Comparison of ENCODE assay signal across 20 mouse cellular contexts in genomic region chr1:136177085-136177484, GRCm38 (mm10). TPM values are rescaled to one million over a fixed set of nuclear protein-coding genes. Genes with fewer than 3 reads are reported as not detected.
DNase-seq lines count a peak whose midpoint lies in the region; ATAC-seq and TF ChIP-seq lines count a peak whose summit lies in the region.
"Had no signal": no experiment of that assay in that cellular context is flagged by ENCODE, and none has a peak within 500 bp of the region (broad histone marks: within the 10 kb centered on the region; RNA-seq: fewer than 3 reads in every experiment).

No protein-coding gene starts in this region.

- TF ChIP-seq CTCF in forebrain, postnatal 0 days (IDR thresholded peaks at IDR 0.05; ENCODE audit: low read depth), result no peak
- peak; percentile 25; the same call in 1 of the 2 replicates for TF ChIP-seq CTCF in stomach, postnatal 0 days (IDR thresholded peaks at IDR 0.05; ENCODE audit: low read depth)

- ATAC-seq in forebrain, postnatal 0 days, result no peak
- ATAC-seq in forebrain, embryonic 12.5 days (ENCODE audit: low FRiP score), result no peak
- peak; percentile 78 for ATAC-seq in stomach, postnatal 0 days (ENCODE audit: low FRiP score, low TSS enrichment)
- ATAC-seq: forebrain, embryonic 16.5 days had no signal

- WGBS in forebrain, postnatal 0 days, result 81% methylated on average over 2 of the region's 2 CpGs
- 94% methylated on average over 2 of the region's 2 CpGs for WGBS in forebrain, embryonic 12.5 days
- WGBS in stomach, postnatal 0 days, result 48% methylated on average over 2 of the region's 2 CpGs

- no peak for TF ChIP-seq EP300 in stomach, postnatal 0 days (optimal IDR thresholded peaks at IDR 0.05)

- H3K9ac ChIP-seq in forebrain, postnatal 0 days, result no peak overlapping the region
- no peak overlapping the region for H3K9ac ChIP-seq in forebrain, embryonic 12.5 days
- H3K9ac ChIP-seq in stomach, postnatal 0 days (ENCODE audit: low read length), result no peak overlapping the region
- H3K9ac ChIP-seq: hindbrain, embryonic 14.5 days; liver, embryonic 14.5 days; midbrain, embryonic 12.5 days had no signal

- H3K9me3 ChIP-seq in forebrain, postnatal 0 days (ENCODE audit: low read length), result no peaks in the 10 kb centered on the region
- no peaks in the 10 kb centered on the region for H3K9me3 ChIP-seq in forebrain, embryonic 12.5 days
- H3K9me3 ChIP-seq in stomach, postnatal 0 days (ENCODE audit: control insufficient read depth, low read length), result no peaks in the 10 kb centered on the region
- H3K9me3 ChIP-seq: embryonic facial prominence, embryonic 10.5 days; midbrain, embryonic 12.5 days had no signal

- peaks cover 57% of the 10 kb centered on the region for H3K36me3 ChIP-seq in forebrain, postnatal 0 days (ENCODE audit: insufficient read depth)
- peaks cover 47% of the 10 kb centered on the region for H3K36me3 ChIP-seq in forebrain, embryonic 12.5 days (replicated peaks)
- H3K36me3 ChIP-seq in stomach, postnatal 0 days (ENCODE audit: control insufficient read depth, insufficient read depth, low read length), result no peaks in the 10 kb centered on the region

- H3K27me3 ChIP-seq in forebrain, postnatal 0 days (ENCODE audit: insufficient read depth, low read length), result no peaks in the 10 kb centered on the region
- H3K27me3 ChIP-seq in forebrain, embryonic 12.5 days, result 0 out of 2 replicates have a peak, but pooled peaks cover 6% of the 10 kb centered on the region
- no peaks in the 10 kb centered on the region for H3K27me3 ChIP-seq in stomach, postnatal 0 days (ENCODE audit: control insufficient read depth, insufficient read depth, low read length)

- H3K4me1 ChIP-seq in forebrain, postnatal 0 days (ENCODE audit: insufficient read depth), result no peaks in the 10 kb centered on the region
- H3K4me1 ChIP-seq in forebrain, embryonic 12.5 days, result peaks cover 29% of the 10 kb centered on the region
- H3K4me1 ChIP-seq in stomach, postnatal 0 days (replicated peaks; ENCODE audit: control insufficient read depth, insufficient read depth), result no peaks in the 10 kb centered on the region

- H3K4me2 ChIP-seq in forebrain, postnatal 0 days (ENCODE audit: low read depth), result no peak overlapping the region
- no peak overlapping the region for H3K4me2 ChIP-seq in forebrain, embryonic 12.5 days
- H3K4me2 ChIP-seq in stomach, postnatal 0 days (replicated peaks; ENCODE audit: low read depth), result no peak overlapping the region
- H3K4me2 ChIP-seq: hindbrain, embryonic 14.5 days; midbrain, embryonic 12.5 days had no signal

- no peak for DNase-seq in forebrain, postnatal 0 days
- peak; percentile 26 for DNase-seq in ovary, postnatal 36 days (ENCODE audit: low spot score)
- no peak for DNase-seq in ovary, postnatal 10 days (ENCODE audit: low spot score)
- DNase-seq in lung, postnatal 36 days, result peak; percentile 70
- DNase-seq in stomach, postnatal 0 days (ENCODE audit: low spot score), result peak; percentile 83
- no peak for DNase-seq in layer of hippocampus, postnatal 14 days (ENCODE audit: low spot score in 2 of 2)
- DNase-seq in frontal cortex, postnatal 14 days (ENCODE audit: low spot score in 2 of 2), result no peak
- DNase-seq: adrenal gland, postnatal 14 days; cerebellum, adult 18-20 months; gastrocnemius, postnatal 14 days; kidney, adult 9 months; right cerebral cortex, adult 18-20 months; thymus, postnatal 4 days had no signal

- H3K4me3 ChIP-seq in forebrain, postnatal 0 days (ENCODE audit: low read depth, low read length), result no peak overlapping the region
- no peak overlapping the region for H3K4me3 ChIP-seq in forebrain, embryonic 12.5 days (replicated peaks)
- no peak overlapping the region for H3K4me3 ChIP-seq in stomach, postnatal 0 days (ENCODE audit: low read depth, low read length)
- H3K4me3 ChIP-seq: embryonic facial prominence, embryonic 10.5 days; midbrain, embryonic 12.5 days had no signal

- H3K27ac ChIP-seq in forebrain, postnatal 0 days (ENCODE audit: low read depth, low read length), result 0 out of 2 replicates have a peak overlapping the region, but pooled peaks have one; percentile 9
- no peak overlapping the region for H3K27ac ChIP-seq in forebrain, embryonic 12.5 days
- H3K27ac ChIP-seq in stomach, postnatal 0 days (replicated peaks), result peak overlapping the region; percentile 58; the same call in 1 of the 2 replicates
- H3K27ac ChIP-seq: embryonic facial prominence, embryonic 10.5 days; hindbrain, embryonic 14.5 days; liver, embryonic 14.5 days; midbrain, embryonic 12.5 days had no signal

RNA-seq across cellular contexts. Expression of gene Mroh3, which starts 35.5 kb away (rescaled TPM):
- not detected in 2 replicates for total RNA-seq in forebrain, postnatal 0 days (2014; rRNA removed)
- polyA plus RNA-seq in forebrain, postnatal 0 days (2015; fragmentation: Nextera tagmentation; extraction: Ambion mirVana), result not detected in 2 replicates
- polyA plus RNA-seq in forebrain, embryonic 12.5 days (2016; fragmentation: Nextera tagmentation; extraction: Ambion mirVana), result 0.20 TPM in 1 of 2 replicates, not detected in the other
- 0.34 and 0.78 TPM in 2 replicates for polyA plus RNA-seq in stomach, postnatal 0 days (2015; fragmentation: Nextera tagmentation; extraction: Ambion mirVana)
- 1 to 10 TPM; 3.6 to 5.0 TPM for total RNA-seq in layer of hippocampus, postnatal 14 days (2021)
- total RNA-seq: adrenal gland, postnatal 14 days; gastrocnemius, postnatal 14 days had no signal
- polyA plus RNA-seq: heart, postnatal 0 days; hindbrain, embryonic 14.5 days had no signal

RNA-seq across cellular contexts. Expression of gene Kif21b, which starts 45.9 kb away (rescaled TPM):
- 120 and 135 TPM in 2 replicates for total RNA-seq in forebrain, postnatal 0 days (2014; rRNA removed)
- 24.8 and 29.2 TPM in 2 replicates for polyA plus RNA-seq in forebrain, postnatal 0 days (2015; fragmentation: Nextera tagmentation; extraction: Ambion mirVana)
- 45.7 and 47.7 TPM in 2 replicates for polyA plus RNA-seq in forebrain, embryonic 12.5 days (2016; fragmentation: Nextera tagmentation; extraction: Ambion mirVana)
- polyA plus RNA-seq in stomach, postnatal 0 days (2015; fragmentation: Nextera tagmentation; extraction: Ambion mirVana), result 0.29 and 0.36 TPM in 2 replicates
- total RNA-seq in layer of hippocampus, postnatal 14 days (2021), result 100 to 1,000 TPM in 1 of 2 experiments, 10 to 100 TPM in 1; 98.6 to 105 TPM

RNA-seq across cellular contexts. Expression of gene Inava, which starts 57.0 kb away (rescaled TPM):
- 4.4 and 12.6 TPM in 2 replicates for total RNA-seq in forebrain, postnatal 0 days (2014; rRNA removed)
- 2.1 and 2.6 TPM in 2 replicates for polyA plus RNA-seq in forebrain, postnatal 0 days (2015; fragmentation: Nextera tagmentation; extraction: Ambion mirVana)
- polyA plus RNA-seq in forebrain, embryonic 12.5 days (2016; fragmentation: Nextera tagmentation; extraction: Ambion mirVana), result 13.9 and 15.1 TPM in 2 replicates
- polyA plus RNA-seq in stomach, postnatal 0 days (2015; fragmentation: Nextera tagmentation; extraction: Ambion mirVana), result 32.0 and 35.7 TPM in 2 replicates
- total RNA-seq in layer of hippocampus, postnatal 14 days (2021), result 1 to 10 TPM; 7.8 to 8.2 TPM
- total RNA-seq: adrenal gland, postnatal 14 days; gastrocnemius, postnatal 14 days had no signal
- polyA plus RNA-seq: heart, postnatal 0 days had no signal

Comparison
In these comparisons a context has a peak if more than half of its experiments do, and no peak if none do; other contexts are left out.
1. DNase-seq: peak in ovary, postnatal 36 days (single experiment), lung, postnatal 36 days (single experiment) and stomach, postnatal 0 days (single experiment); none in forebrain, postnatal 0 days (single experiment), ovary, postnatal 10 days (single experiment), layer of hippocampus, postnatal 14 days (0 of 2) and frontal cortex, postnatal 14 days (0 of 2).
2. RNA of gene Kif21b, which starts 45.9 kb away (polyA plus RNA-seq): 45.7 to 47.7 TPM in forebrain, embryonic 12.5 days and 24.8 to 29.2 TPM in forebrain, postnatal 0 days; 0.29 to 0.36 TPM in stomach, postnatal 0 days; every median in the first group is over 10 times any median in the second.